Mouse (Mus musculus): ENCODE data around the gene Cuedc2.

Gene Cuedc2

GRCm38 (mm10) chr19:46338942-46339286 is 412 bp upstream of the Cuedc2 start:
- no peak for DNase-seq

- no peak for DNase-seq
Measured at GRCm38 (mm10) chr19:46337719-46338330, 677 bp downstream of the Cuedc2 start.

- no peak for DNase-seq
Measured at GRCm38 (mm10) chr19:46333906-46334305, 4.6 kb downstream of the Cuedc2 start.

- DNase-seq, result no peak
Measured at GRCm38 (mm10) chr19:46332721-46333339, 5.7 kb downstream of the Cuedc2 start.

GRCm38 (mm10) chr19:46331936-46332335 is 6.6 kb downstream of the Cuedc2 start:
- no peak for DNase-seq

- no peak for DNase-seq
Measured at GRCm38 (mm10) chr19:46331326-46331725, 7.2 kb downstream of the Cuedc2 start.

- DNase-seq, result no peak
Measured at GRCm38 (mm10) chr19:46330696-46331095, 7.8 kb downstream of the Cuedc2 start.

- peak; percentile 87 for DNase-seq
Measured at GRCm38 (mm10) chr19:46329951-46330350, 8.6 kb downstream of the Cuedc2 start.

- no peak for DNase-seq
Measured at GRCm38 (mm10) chr19:46329031-46329641, 9.4 kb downstream of the Cuedc2 start.

- peak; percentile 96 for DNase-seq
Measured at GRCm38 (mm10) chr19:46328081-46329030, 10.1 kb downstream of the Cuedc2 start, which contains the start of gene Fbxl15. Fbxl15 (plus strand) TSS chr19:46328184.

GRCm38 (mm10) chr19:46327531-46328064 is 10.9 kb downstream of the Cuedc2 start:
- DNase-seq, result no peak

GRCm38 (mm10) chr19:46326756-46327305 is 11.7 kb downstream of the Cuedc2 start, which contains the start of gene Psd:
Psd (minus strand) TSS chr19:46327156.
- DNase-seq, result peak; percentile 59

GRCm38 (mm10) chr19:46326019-46326755 is 12.3 kb downstream of the Cuedc2 start:
- no peak for DNase-seq

- no peak for DNase-seq
Measured at GRCm38 (mm10) chr19:46324918-46325317, 13.6 kb downstream of the Cuedc2 start.

- DNase-seq, result no peak
Measured at GRCm38 (mm10) chr19:46324366-46324765, 14.1 kb downstream of the Cuedc2 start.

GRCm38 (mm10) chr19:46323716-46324115 is 14.8 kb downstream of the Cuedc2 start:
- DNase-seq, result no peak

GRCm38 (mm10) chr19:46322996-46323572 is 15.4 kb downstream of the Cuedc2 start:
- DNase-seq, result no peak

GRCm38 (mm10) chr19:46322144-46322995 is 16.1 kb downstream of the Cuedc2 start:
- DNase-seq, result no peak

- no peak for DNase-seq
Measured at GRCm38 (mm10) chr19:46321101-46321943, 17.2 kb downstream of the Cuedc2 start.
